Mouse (Mus musculus): Measurements from ENCODE around the gene Sult3a1.
"Not testable (repeated sequence)": the region's sequence is repeated elsewhere in the genome, so short reads cannot be mapped to it uniquely, and the experiment has no call there.

- TF ChIP-seq CTCF (IDR thresholded peaks at IDR 0.05; ENCODE audit: low read depth, low read length); POLR2A (IDR thresholded peaks at IDR 0.05; ENCODE audit: borderline replicate concordance, low read depth, low read length): not testable (repeated sequence)
Observed at GRCm38 (mm10) chr10:33901520-33901919, 44.0 kb downstream of the Sult3a1 start.

All from bone marrow macrophage, adult 2 months (primary cell).